Mouse (Mus musculus): ENCODE results near the gene Tmem248. TPM values are rescaled to one million over a fixed set of nuclear protein-coding genes. Genes with fewer than 3 reads are reported as not detected.

Tmem248 gene
- polyA plus RNA-seq, 1 experiment = 46.4 TPM

- no peak for TF ChIP-seq CTCF (IDR thresholded peaks at IDR 0.05; ENCODE audit: insufficient read depth, low read length)
- no peak for TF ChIP-seq POLR2A (IDR thresholded peaks at IDR 0.05; ENCODE audit: borderline replicate concordance, extremely low read depth, low read depth, low read length)
- H3K4me3 ChIP-seq (replicated peaks; ENCODE audit: extremely low read depth, low read depth, low read length) = no peak overlapping the region
- DNase-seq = no peak
- 64% methylated on average over 5 of the region's 5 CpGs for WGBS
- peaks cover 13% of the 10 kb centered on the region for H3K4me1 ChIP-seq (ENCODE audit: control insufficient read depth, insufficient read depth, low read length)
These were observed 1.5 kb downstream of the Tmem248 start for GRCm38 (mm10) chr5:130218336-130218735.

DNA sequence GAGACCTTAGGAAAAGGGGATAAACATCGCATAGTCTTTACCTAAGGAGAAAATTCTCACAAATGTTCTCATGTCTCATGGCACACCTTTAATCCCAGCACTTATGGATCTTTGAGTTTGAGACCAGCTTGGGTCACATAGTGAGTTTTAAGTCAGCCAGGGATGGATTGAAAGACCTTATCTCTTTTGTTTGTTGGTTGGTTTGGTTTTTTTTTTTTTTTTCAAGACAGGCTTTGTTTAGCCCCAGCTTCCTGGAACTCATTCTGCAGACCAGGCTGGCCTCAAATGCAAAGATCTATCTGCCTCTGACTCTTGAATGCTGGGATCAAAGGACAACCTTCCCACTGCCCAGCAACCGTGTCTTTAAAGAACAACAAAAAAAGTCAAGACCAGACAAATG, 4.4 kb downstream of the Tmem248 start:
- TF ChIP-seq CTCF (IDR thresholded peaks at IDR 0.05; ENCODE audit: insufficient read depth, low read length) (no peak), POLR2A (IDR thresholded peaks at IDR 0.05; ENCODE audit: borderline replicate concordance, extremely low read depth, low read depth, low read length) (no peak)
- WGBS = 48% methylated on average over 2 of the region's 2 CpGs
- H3K4me1 ChIP-seq (ENCODE audit: control insufficient read depth, insufficient read depth, low read length) = peaks cover 17% of the 10 kb centered on the region
- DNase-seq = no peak
- no peak overlapping the region for H3K4me3 ChIP-seq (replicated peaks; ENCODE audit: extremely low read depth, low read depth, low read length)

DNA sequence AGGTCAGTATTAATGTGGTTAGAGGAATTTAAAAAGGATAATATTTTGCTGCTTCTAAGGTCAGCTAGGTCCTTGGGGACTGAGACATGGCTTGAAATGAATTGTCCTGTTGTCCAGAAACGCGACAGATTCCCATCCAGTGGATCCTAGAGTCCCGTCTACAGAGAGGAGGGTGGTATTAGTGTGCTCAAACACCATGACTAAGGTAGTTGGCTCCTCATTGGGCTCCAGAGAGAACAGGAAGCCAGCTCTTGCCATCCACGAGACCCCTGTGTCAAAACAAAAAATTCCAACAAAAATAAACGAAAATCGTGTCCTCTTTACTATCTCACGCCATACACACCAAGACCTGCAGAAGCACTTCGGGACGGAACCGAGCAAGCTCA, 4.9 kb downstream of the Tmem248 start:
- TF ChIP-seq POLR2A (IDR thresholded peaks at IDR 0.05; ENCODE audit: borderline replicate concordance, extremely low read depth, low read depth, low read length) = no peak
- Histone ChIP-seq H3K4me3 (replicated peaks; ENCODE audit: extremely low read depth, low read depth, low read length) (peak overlapping the region; percentile 77), H3K4me1 (ENCODE audit: control insufficient read depth, insufficient read depth, low read length) (peaks cover 17% of the 10 kb centered on the region)
- WGBS = under 1% methylated on average over 10 of the region's 10 CpGs
- no peak for DNase-seq

DNA sequence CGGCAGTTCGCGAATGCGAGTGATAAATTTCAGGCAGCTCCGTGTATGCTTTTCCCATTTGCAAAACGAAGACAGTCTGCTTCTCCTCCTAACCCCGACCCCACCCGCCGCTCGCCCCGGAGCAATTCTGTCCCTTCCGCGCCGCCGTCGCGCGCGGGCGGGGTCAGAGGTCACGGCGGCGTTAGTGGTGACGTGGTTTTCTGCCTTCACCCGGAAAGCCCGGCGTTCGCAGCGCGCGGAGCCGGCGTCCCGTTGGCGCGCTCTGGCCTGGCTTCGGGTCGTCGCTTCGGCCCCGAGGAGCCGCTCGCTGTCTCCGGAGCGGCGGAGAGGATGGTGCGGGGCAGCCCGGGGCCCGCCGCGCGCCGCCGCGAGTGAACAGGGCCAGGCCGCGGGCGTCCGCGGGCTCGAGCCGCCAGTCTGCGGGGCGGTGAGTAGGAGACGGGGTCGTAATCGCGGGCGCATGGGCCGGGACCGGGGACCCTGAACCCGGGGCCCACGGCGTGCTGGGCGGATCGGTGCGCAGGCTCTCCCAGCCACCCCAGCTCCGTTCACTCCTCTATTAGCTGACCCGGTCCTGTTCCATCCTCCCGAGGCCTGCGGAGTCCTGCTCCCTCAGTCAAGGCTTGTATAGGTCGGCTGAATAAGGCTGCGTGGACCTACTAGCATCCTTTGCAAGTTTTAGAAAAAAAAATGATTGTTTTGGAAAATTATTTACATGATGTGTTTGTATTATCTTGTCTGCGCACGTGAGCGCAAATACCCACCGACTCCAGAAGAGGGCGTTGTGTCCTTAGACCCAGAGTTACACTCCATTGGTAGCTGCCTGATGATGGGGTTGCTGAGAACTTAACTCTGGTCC, 5.5 kb downstream of the Tmem248 start:
- peak; percentile 96 for DNase-seq
- under 1% methylated on average over 88 of the region's 88 CpGs for WGBS
- Histone ChIP-seq H3K4me1 (ENCODE audit: control insufficient read depth, insufficient read depth, low read length) (peaks cover 20% of the 10 kb centered on the region), H3K4me3 (replicated peaks; ENCODE audit: extremely low read depth, low read depth, low read length) (peak overlapping the region; percentile 77)
- TF ChIP-seq CTCF (IDR thresholded peaks at IDR 0.05; ENCODE audit: insufficient read depth, low read length) (peak; percentile 69), POLR2A (IDR thresholded peaks at IDR 0.05; ENCODE audit: borderline replicate concordance, extremely low read depth, low read depth, low read length) (no peak; the same call in 1 of the 2 replicates)

DNA sequence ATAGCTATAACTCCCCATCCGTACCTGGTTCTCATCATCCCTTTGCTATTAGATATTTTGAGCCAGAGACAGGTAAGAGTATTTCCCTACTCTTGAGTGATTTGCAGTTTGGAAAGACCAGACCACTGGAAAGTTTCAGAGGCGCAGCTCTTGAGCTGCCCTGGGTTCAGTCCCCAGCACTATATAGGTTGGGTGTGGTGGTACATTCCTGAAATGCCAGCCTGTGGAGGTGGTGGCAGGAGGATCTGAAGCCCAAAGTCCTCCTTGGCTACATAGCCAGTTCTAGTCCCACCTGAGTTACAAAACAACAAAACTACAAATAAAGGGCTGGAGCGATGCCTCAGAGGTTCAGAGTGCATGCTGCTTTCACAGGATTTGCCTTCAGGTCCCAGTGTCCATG, 9.9 kb downstream of the Tmem248 start:
- Histone ChIP-seq H3K4me1 (ENCODE audit: control insufficient read depth, insufficient read depth, low read length) (peaks cover 15% of the 10 kb centered on the region), H3K4me3 (replicated peaks; ENCODE audit: extremely low read depth, low read depth, low read length) (no peak overlapping the region)
- no peak for DNase-seq
- WGBS = 67% methylated on average over 3 of the region's 3 CpGs
- no peak for TF ChIP-seq POLR2A (IDR thresholded peaks at IDR 0.05; ENCODE audit: borderline replicate concordance, extremely low read depth, low read depth, low read length)

GRCm38 (mm10) chr5:130228120-130228519, 11.2 kb downstream of the Tmem248 start:
- WGBS = 7% methylated on average over 4 of the region's 4 CpGs
- TF ChIP-seq CTCF (IDR thresholded peaks at IDR 0.05; ENCODE audit: insufficient read depth, low read length) (no peak), POLR2A (IDR thresholded peaks at IDR 0.05; ENCODE audit: borderline replicate concordance, extremely low read depth, low read depth, low read length) (no peak)
- no peak for DNase-seq

DNA sequence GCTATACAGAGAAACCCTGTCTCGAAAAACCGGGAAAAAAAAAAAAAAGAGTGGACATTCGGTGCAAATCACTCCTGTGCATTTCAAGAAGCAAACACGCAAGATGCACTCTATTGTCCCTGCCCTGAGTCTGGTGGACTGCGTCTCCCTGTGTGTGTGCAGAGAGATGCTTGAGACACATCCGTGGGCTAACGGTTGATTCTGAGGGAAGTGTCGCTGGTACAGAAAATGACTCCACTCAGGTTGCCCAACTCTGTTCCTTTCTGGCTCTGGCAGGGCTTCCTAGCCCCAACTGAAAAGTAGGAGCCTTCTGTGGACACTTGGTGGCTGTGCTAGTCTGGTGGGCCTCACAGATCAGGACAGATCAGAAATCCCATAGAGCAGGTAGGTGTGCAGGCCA, 19.4 kb downstream of the Tmem248 start:
- WGBS = 91% methylated on average over 8 of the region's 8 CpGs
- Histone ChIP-seq H3K4me1 (ENCODE audit: control insufficient read depth, insufficient read depth, low read length) (no peaks in the 10 kb centered on the region), H3K4me3 (replicated peaks; ENCODE audit: extremely low read depth, low read depth, low read length) (no peak overlapping the region)
- no peak for DNase-seq
- TF ChIP-seq CTCF (IDR thresholded peaks at IDR 0.05; ENCODE audit: insufficient read depth, low read length) (no peak), POLR2A (IDR thresholded peaks at IDR 0.05; ENCODE audit: borderline replicate concordance, extremely low read depth, low read depth, low read length) (no peak)

More at GRCm38 (mm10) chr5:130228120-130228519, 11.2 kb downstream of the Tmem248 start:
- peaks cover 14% of the 10 kb centered on the region for H3K4me1 ChIP-seq (ENCODE audit: control insufficient read depth, insufficient read depth, low read length)
- H3K4me3 ChIP-seq (replicated peaks; ENCODE audit: extremely low read depth, low read depth, low read length) = no peak overlapping the region

GRCm38 (mm10) chr5:130239236-130239635, 22.4 kb downstream of the Tmem248 start:
- Histone ChIP-seq H3K4me3 (replicated peaks; ENCODE audit: extremely low read depth, low read depth, low read length) (no peak overlapping the region), H3K4me1 (ENCODE audit: control insufficient read depth, insufficient read depth, low read length) (no peaks in the 10 kb centered on the region)
- WGBS = 81% methylated on average over 7 of the region's 7 CpGs
- TF ChIP-seq POLR2A (IDR thresholded peaks at IDR 0.05; ENCODE audit: borderline replicate concordance, extremely low read depth, low read depth, low read length) = no peak
- TF ChIP-seq CTCF (IDR thresholded peaks at IDR 0.05; ENCODE audit: insufficient read depth, low read length) = no peak
- no peak for DNase-seq

- TF ChIP-seq CTCF (IDR thresholded peaks at IDR 0.05; ENCODE audit: insufficient read depth, low read length) (no peak), POLR2A (IDR thresholded peaks at IDR 0.05; ENCODE audit: borderline replicate concordance, extremely low read depth, low read depth, low read length) (no peak)
- Histone ChIP-seq H3K4me3 (replicated peaks; ENCODE audit: extremely low read depth, low read depth, low read length) (no peak overlapping the region), H3K4me1 (ENCODE audit: control insufficient read depth, insufficient read depth, low read length) (no peaks in the 10 kb centered on the region)
- DNase-seq = no peak
- WGBS = 97% methylated on average over 2 of the region's 2 CpGs
These were observed 23.0 kb downstream of the Tmem248 start for GRCm38 (mm10) chr5:130239856-130240255.

DNA sequence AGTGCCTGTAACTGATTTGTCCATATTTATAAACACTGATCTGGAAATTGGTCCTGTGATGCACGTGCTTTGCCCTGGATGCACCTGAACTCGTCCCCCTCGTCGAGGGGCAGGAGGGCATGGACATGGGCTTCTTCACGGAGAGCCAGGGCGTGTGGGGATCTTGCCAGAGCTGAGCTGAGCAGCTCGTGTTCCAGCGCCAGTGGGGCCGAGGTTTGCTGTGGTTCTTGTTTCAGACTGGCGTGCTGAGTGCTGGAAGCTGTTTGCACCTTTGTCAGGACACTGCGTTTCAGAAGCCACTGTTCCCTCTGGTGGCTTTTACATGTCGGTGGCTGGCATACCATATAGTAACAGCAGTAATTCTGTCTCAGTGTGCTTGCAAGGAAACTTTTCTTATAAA, 24.5 kb downstream of the Tmem248 start:
- no peaks in the 10 kb centered on the region for H3K4me1 ChIP-seq (ENCODE audit: control insufficient read depth, insufficient read depth, low read length)
- TF ChIP-seq CTCF (IDR thresholded peaks at IDR 0.05; ENCODE audit: insufficient read depth, low read length) = no peak
- no peak for TF ChIP-seq POLR2A (IDR thresholded peaks at IDR 0.05; ENCODE audit: borderline replicate concordance, extremely low read depth, low read depth, low read length)

More for the DNA sequence above, 24.5 kb downstream of the Tmem248 start:
- whole genome bisulfite sequencing = 90% methylated on average over 12 of the region's 12 CpGs
- H3K4me3 ChIP-seq (replicated peaks; ENCODE audit: extremely low read depth, low read depth, low read length) = no peak overlapping the region
- no peak for DNase-seq

All from lung, adult 2 months (tissue).